Mouse (Mus musculus) c-Kit-positive CD71-positive TER-119-negative erythroid progenitor cells, embryonic 14.5 days (primary cell): Measurements from ENCODE around the gene Hyal3.

Experiments
- DNase-seq: peaks from one replicate; pipeline ENCODE4 v3.0.0-alpha.2; 2013; ENCODE audit warnings: low read depth

Hyal3 gene

GRCm38 (mm10) chr9:107594281-107595062 is 13.9 kb downstream of the Hyal3 start:
- DNase-seq: no peak

- no peak for DNase-seq
Measured at GRCm38 (mm10) chr9:107596619-107597569, 16.3 kb downstream of the Hyal3 start.

DNA sequence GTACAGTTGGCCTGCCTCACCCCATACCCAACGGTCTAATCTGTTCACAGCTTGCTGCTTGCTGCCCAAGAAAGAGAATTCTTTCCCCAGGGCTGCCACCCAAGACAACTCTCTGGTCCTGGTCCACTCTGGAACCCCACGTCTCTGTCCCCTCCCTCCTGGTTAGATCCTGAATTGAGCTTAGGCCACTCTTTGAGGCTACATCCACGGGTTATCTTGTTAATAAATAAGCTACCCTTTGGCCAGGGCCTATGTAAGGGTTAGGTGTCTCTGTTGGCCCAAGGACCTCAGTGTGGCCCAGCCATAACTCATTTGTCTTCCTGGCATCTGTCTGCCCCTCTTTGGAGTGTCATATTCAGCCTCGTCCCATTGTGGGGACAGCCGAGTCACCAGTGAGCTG is 17.8 kb downstream of the Hyal3 start:
- no peak for DNase-seq

- DNase-seq: no peak
Measured at GRCm38 (mm10) chr9:107599433-107599832, 18.8 kb downstream of the Hyal3 start.

- DNase-seq: no peak
Measured at GRCm38 (mm10) chr9:107599842-107600241, 19.2 kb downstream of the Hyal3 start.

GRCm38 (mm10) chr9:107600745-107601144 is 20.1 kb downstream of the Hyal3 start:
- DNase-seq: no peak

DNA sequence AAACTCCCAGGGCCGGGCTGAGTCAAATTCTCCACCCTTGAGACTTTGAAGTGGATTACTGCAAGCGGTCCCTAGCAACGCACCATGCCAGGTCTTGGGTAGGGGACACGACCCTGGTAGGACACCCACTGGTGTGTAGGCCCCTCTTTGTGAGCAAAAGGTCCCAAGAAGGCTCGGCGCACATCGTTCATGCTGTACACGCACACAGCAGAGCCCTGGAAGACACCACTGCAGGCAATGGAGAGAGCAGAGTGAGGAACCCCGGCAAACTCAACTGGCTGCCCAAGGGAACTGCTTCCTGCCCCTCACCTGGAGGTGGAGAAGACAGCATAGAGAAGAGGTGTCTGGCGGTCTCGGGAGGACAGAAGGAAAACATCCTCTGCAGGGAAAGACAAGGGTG is 20.7 kb downstream of the Hyal3 start:
- no peak for DNase-seq

GRCm38 (mm10) chr9:107602068-107602648 is 21.5 kb downstream of the Hyal3 start:
- DNase-seq: peak; percentile 85

DNA sequence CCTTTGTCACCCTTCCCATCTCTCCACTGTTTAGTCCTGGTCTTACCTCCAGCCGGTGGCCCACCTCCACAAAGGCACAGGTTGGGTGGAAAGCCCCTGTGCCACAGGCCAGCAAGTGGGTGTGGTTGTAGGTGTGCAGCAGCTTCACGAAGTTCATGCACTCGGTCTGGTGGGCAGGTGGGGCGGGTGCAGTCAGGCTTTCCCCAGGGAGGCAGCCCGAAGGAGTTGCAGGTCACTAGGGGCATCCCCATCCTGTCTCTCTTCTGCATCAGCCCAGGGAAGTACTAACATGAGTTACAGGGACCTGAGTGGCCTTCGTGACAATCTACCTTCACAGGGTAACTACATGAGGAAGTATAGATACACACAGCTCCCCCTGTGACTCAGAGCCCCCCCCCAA is 22.6 kb downstream of the Hyal3 start:
- no peak for DNase-seq

- DNase-seq: no peak
Measured at GRCm38 (mm10) chr9:107605041-107605661, 24.5 kb downstream of the Hyal3 start.

- DNase-seq: no peak
Measured at GRCm38 (mm10) chr9:107606591-107606990, 26.0 kb downstream of the Hyal3 start.

DNA sequence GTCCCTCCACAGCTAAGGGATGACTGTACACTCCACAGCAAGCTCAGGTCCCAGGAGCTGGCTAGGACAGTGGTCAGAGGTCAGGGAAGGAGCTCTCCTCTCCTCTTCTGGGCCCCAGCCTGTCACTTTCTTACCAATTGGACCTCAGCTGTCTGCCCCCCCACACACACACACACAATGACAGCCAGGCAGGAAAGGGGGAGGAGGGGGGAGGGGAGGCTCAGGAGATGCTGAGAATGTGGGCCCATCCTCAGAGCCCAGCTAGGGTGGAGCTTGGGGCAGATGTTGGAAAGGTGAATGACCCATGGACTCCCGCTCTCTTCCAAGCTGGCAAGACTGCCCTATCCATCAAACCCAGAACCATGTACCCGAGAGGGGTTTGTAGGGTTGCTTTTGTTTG is 26.4 kb downstream of the Hyal3 start:
- DNase-seq: no peak

- DNase-seq: no peak
Measured at GRCm38 (mm10) chr9:107607653-107608245, 27.1 kb downstream of the Hyal3 start.

GRCm38 (mm10) chr9:107608741-107609432 is 28.3 kb downstream of the Hyal3 start, which contains the start of gene Sema3b:
Gene Sema3b, minus strand, starts transcription at chr9:107609229.
- no peak for DNase-seq

DNA sequence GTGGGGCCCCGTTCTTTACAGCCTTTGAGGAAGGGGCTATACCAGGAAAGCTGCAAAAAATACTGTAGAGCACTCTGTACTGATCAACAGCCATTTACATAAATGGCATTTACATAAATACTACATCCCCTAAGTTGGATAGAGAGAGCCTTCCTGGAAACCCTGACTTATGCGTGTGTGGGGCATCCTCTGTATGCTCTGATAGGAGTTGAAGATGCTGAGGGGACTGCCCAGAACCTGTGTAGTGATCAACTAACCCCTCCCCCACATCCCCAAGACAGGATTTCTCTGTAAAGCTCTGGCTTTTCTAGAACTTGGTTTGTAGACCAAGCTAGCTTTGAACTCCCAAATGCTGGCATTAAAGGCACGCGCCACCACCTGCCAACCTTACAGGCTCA is 28.8 kb downstream of the Hyal3 start:
- DNase-seq: no peak

GRCm38 (mm10) chr9:107611456-107612190 is 31.0 kb downstream of the Hyal3 start:
- no peak for DNase-seq

GRCm38 (mm10) chr9:107612191-107612944 is 31.8 kb downstream of the Hyal3 start:
- peak; percentile 91 for DNase-seq

DNA sequence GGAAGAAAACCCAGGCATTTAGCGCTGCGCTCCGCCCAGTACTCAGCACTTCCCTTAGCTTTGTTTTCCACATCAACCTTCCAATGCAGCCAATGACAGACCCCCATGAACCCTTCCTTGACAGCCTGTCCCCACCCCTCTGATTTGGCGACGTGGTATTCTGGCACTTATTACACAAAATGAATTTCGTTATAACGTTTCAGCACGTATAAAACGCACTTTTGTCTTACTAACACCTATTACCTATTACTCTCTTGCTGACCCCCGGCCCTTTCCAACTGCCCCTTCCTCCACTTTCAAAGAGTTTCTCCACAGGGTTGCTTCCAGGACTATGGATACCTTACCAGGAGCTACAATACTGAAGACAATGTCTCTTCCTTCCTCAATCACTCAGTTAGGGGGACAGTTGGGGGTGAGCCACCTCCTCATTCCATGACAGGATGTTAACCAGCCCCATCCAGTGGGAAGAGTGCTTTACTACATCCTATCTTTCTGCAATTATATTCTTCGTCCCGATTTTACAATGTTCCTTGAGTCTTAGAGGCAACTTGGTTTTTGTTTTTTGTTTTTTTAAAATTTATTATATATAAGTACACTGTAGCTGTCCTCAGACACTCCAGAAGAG is 32.4 kb downstream of the Hyal3 start:
- no peak for DNase-seq

GRCm38 (mm10) chr9:107615035-107615434 is 34.4 kb downstream of the Hyal3 start:
- no peak for DNase-seq
